Mouse (Mus musculus) MEL (cell line): ENCODE results near the gene Map1b.

ENCODE experiments used
- ETS1 ChIP-seq: IDR thresholded peaks from 2 replicates; pipeline ENCODE4 v1.6.1; 2012; ENCODE audit warnings: low read depth, mild to moderate bottlenecking, inconsistent platforms, low read length, improper control_type of control experiment, moderate library complexity
- SMC3 ChIP-seq: IDR thresholded peaks from 2 replicates; pipeline ENCODE4 v1.6.1; 2011; ENCODE audit warnings: low read depth, low read length, improper control_type of control experiment

GRCm38 (mm10) chr13:99483433-99483832 is 32.9 kb downstream of the Map1b start:
- no peak for TF ChIP-seq SMC3
- no peak for TF ChIP-seq ETS1
